Mouse (Mus musculus) ovary, postnatal 14 days (tissue): Measurements from ENCODE around the gene Stat2.

Experiments used
- DNase-seq: peaks from one replicate; pipeline ENCODE4 v3.0.0; 2022; ENCODE audit warnings: low spot score

Stat2 gene

GRCm38 (mm10) chr10:128340257-128340656 lies 69.9 kb downstream of the Stat2 start:
- no peak for DNase-seq
